Mouse (Mus musculus): ENCODE results near the gene Fam205a1.
"Not testable (repeated sequence)": the region's sequence is repeated elsewhere in the genome, so short reads cannot be mapped to it uniquely, and the experiment has no call there.

Fam205a1 gene

GRCm38 (mm10) chr4:42853788-42854187 lies at the start of gene Fam205a1:
Gene Fam205a1, minus strand, starts transcription at chr4:42853888.
- DNase-seq (ENCODE audit: low spot score): not testable (repeated sequence)

- DNase-seq (ENCODE audit: low spot score): no peak
These were observed 49.0 kb upstream of the Fam205a1 start for GRCm38 (mm10) chr4:42902730-42903129.

- no peak for DNase-seq (ENCODE audit: low spot score)
These were observed 48.5 kb upstream of the Fam205a1 start for GRCm38 (mm10) chr4:42902174-42902573.

- no peak for DNase-seq (ENCODE audit: low spot score)
These were observed 47.2 kb upstream of the Fam205a1 start for GRCm38 (mm10) chr4:42900878-42901277.

GRCm38 (mm10) chr4:42898914-42899313 lies 45.2 kb upstream of the Fam205a1 start:
- DNase-seq (ENCODE audit: low spot score): no peak

- no peak for DNase-seq (ENCODE audit: low spot score)
These were observed 41.4 kb upstream of the Fam205a1 start for GRCm38 (mm10) chr4:42895118-42895517.

- no peak for DNase-seq (ENCODE audit: low spot score)
These were observed 37.5 kb upstream of the Fam205a1 start for GRCm38 (mm10) chr4:42891176-42891575.

GRCm38 (mm10) chr4:42888806-42889205 lies 35.1 kb upstream of the Fam205a1 start:
- no peak for DNase-seq (ENCODE audit: low spot score)

- DNase-seq (ENCODE audit: low spot score): no peak
These were observed 33.2 kb upstream of the Fam205a1 start for GRCm38 (mm10) chr4:42886926-42887325.

GRCm38 (mm10) chr4:42880677-42880948 lies 26.9 kb upstream of the Fam205a1 start:
- DNase-seq (ENCODE audit: low spot score): no peak

GRCm38 (mm10) chr4:42879829-42880676 lies 26.4 kb upstream of the Fam205a1 start:
- no peak for DNase-seq (ENCODE audit: low spot score)

GRCm38 (mm10) chr4:42877657-42878056 lies 24.0 kb upstream of the Fam205a1 start:
- DNase-seq (ENCODE audit: low spot score): no peak

- DNase-seq (ENCODE audit: low spot score): peak; percentile 56
These were observed 23.1 kb upstream of the Fam205a1 start for GRCm38 (mm10) chr4:42876586-42877291.

GRCm38 (mm10) chr4:42874134-42874533 lies 20.4 kb upstream of the Fam205a1 start, which contains the start of gene Fam205c:
Gene Fam205c, minus strand, starts transcription at chr4:42874234.
- no peak for DNase-seq (ENCODE audit: low spot score)

GRCm38 (mm10) chr4:42872746-42873435 lies 19.2 kb upstream of the Fam205a1 start:
- DNase-seq (ENCODE audit: low spot score): no peak

- DNase-seq (ENCODE audit: low spot score): no peak
These were observed 18.5 kb upstream of the Fam205a1 start for GRCm38 (mm10) chr4:42872151-42872550.

GRCm38 (mm10) chr4:42870748-42871147 lies 17.1 kb upstream of the Fam205a1 start:
- DNase-seq (ENCODE audit: low spot score): no peak

- no peak for DNase-seq (ENCODE audit: low spot score)
These were observed 14.5 kb upstream of the Fam205a1 start for GRCm38 (mm10) chr4:42868193-42868592.

- no peak for DNase-seq (ENCODE audit: low spot score)
These were observed 13.7 kb upstream of the Fam205a1 start for GRCm38 (mm10) chr4:42867390-42867789.

GRCm38 (mm10) chr4:42863487-42863886 lies 9.8 kb upstream of the Fam205a1 start:
- not testable (repeated sequence) for DNase-seq (ENCODE audit: low spot score)

GRCm38 (mm10) chr4:42860483-42860882 lies 6.8 kb upstream of the Fam205a1 start:
- not testable (repeated sequence) for DNase-seq (ENCODE audit: low spot score)

- not testable (repeated sequence) for DNase-seq (ENCODE audit: low spot score)
These were observed 3.0 kb upstream of the Fam205a1 start, which contains the start of gene Gm12394 for GRCm38 (mm10) chr4:42856671-42857070. Gene Gm12394, minus strand, starts transcription at chr4:42856771.

All from lung, postnatal 25 days (tissue).